Mouse (Mus musculus): ENCODE data around the gene Patl1. TPM values are rescaled to one million over a fixed set of nuclear protein-coding genes. Genes with fewer than 3 reads are reported as not detected.

The Patl1 gene
- polyA plus RNA-seq, 1 experiment = 17.6 TPM

DNA sequence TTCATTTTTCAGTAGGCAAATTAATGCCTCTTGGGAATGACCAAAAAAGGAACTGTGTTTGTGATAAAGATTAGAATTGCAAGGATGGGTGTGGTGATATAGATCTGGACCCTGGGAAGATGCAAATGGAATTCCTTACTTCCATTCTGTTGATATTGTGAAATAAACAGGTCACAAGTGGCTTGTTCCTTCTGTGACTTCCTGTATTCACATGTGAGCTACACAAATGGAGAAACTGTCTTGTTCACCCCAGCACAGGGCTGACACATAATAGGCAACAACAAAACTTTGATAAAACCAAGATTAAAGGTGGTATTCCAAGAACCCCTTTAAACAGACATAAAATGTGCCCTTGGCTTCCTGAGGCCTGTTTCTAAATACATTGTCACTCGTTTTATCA, 37.7 kb downstream of the Patl1 start:
- H3K4me1 ChIP-seq (ENCODE audit: control insufficient read depth, insufficient read depth, low read length) = no peaks in the 10 kb centered on the region
- H3K27ac ChIP-seq (ENCODE audit: insufficient read depth, low read depth, low read length) = no peak overlapping the region
- no peak for DNase-seq
- WGBS = 47% methylated on average over 1 of the region's 1 CpGs
- H3K27me3 ChIP-seq (replicated peaks; ENCODE audit: control insufficient read depth, insufficient read depth, low read length) = no peaks in the 10 kb centered on the region
- TF ChIP-seq POLR2A (IDR thresholded peaks at IDR 0.05; ENCODE audit: low read depth, low read length) = no peak
- no peak for TF ChIP-seq CTCF (conservative IDR thresholded peaks at IDR 0.05; ENCODE audit: insufficient read depth, insufficient read length, low read depth, low read length)
- no peaks in the 10 kb centered on the region for H3K36me3 ChIP-seq (ENCODE audit: control insufficient read depth, insufficient read depth, low read length)
- H3K4me3 ChIP-seq (ENCODE audit: insufficient read depth, low read depth, low read length) = no peak overlapping the region

DNA sequence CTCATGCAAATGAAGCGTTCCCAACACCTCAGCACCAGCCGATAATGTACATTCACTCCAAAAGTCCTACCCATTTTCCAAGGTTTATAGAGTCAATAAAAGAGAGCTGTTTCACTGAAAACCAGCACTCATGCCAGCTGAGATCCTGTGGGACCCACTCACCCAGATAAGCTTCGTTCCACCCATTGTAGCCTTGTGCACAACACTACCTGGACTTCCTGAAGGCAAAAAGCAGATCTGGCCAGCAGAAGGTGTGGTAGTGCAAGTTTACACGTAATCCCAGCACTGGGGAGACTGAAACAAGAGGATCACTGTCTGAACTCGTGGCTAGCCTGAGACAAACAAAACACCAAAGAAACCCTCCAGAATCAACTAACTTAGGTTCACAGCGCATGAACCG, 38.5 kb downstream of the Patl1 start:
- no peak for DNase-seq
- TF ChIP-seq CTCF (conservative IDR thresholded peaks at IDR 0.05; ENCODE audit: insufficient read depth, insufficient read length, low read depth, low read length) = no peak
- TF ChIP-seq POLR2A (IDR thresholded peaks at IDR 0.05; ENCODE audit: low read depth, low read length) = no peak
- Histone ChIP-seq H3K27ac (ENCODE audit: insufficient read depth, low read depth, low read length) (no peak overlapping the region), H3K4me1 (ENCODE audit: control insufficient read depth, insufficient read depth, low read length) (no peaks in the 10 kb centered on the region), H3K36me3 (ENCODE audit: control insufficient read depth, insufficient read depth, low read length) (no peaks in the 10 kb centered on the region), H3K4me3 (ENCODE audit: insufficient read depth, low read depth, low read length) (no peak overlapping the region), H3K27me3 (replicated peaks; ENCODE audit: control insufficient read depth, insufficient read depth, low read length) (no peaks in the 10 kb centered on the region)
- WGBS = 69% methylated on average over 7 of the region's 7 CpGs

DNA sequence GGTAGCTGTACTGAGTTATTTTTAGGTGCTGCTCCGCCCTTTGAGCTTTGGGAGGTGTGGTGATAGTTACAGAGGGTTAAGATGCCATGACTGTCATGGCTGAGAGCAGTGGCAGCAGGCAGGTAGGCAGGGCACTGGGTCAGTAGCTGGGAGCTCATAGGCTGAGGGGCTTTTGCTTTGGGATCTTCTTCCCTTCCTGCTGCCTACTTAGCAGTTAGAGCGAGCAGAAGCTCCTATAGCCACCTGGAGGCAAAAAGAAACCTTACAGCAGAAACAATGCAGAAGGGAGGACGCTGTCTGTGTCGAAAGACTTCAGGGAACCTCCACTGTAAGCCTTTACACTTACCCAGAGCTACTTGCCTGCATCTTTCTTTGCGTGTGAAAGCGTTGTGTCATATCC, 42.0 kb downstream of the Patl1 start:
- H3K4me1 ChIP-seq (ENCODE audit: control insufficient read depth, insufficient read depth, low read length) = no peaks in the 10 kb centered on the region

DNA sequence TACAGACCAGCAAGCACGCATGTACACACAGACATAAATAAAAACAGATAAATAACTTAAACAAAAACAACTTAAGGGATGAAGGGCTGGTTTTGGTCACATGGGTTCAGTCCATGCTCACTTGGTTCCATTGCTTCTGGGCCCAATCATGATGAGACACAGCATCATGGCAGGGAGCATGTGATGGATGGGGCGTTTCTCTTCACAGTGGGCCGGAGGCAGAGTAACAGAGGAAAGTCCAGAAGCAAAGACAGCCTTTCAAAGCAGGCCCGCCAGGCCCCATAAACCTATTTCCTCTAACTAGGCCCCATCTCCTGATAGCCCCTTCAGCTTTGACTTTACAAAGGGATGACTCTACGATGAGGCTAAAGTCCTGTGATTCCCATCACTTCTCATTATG, 44.4 kb downstream of the Patl1 start:
- WGBS = 75% methylated on average over 5 of the region's 5 CpGs
- no peak for DNase-seq
- no peak for TF ChIP-seq POLR2A (IDR thresholded peaks at IDR 0.05; ENCODE audit: low read depth, low read length)
- TF ChIP-seq CTCF (conservative IDR thresholded peaks at IDR 0.05; ENCODE audit: insufficient read depth, insufficient read length, low read depth, low read length) = no peak
- Histone ChIP-seq H3K27ac (ENCODE audit: insufficient read depth, low read depth, low read length) (no peak overlapping the region), H3K4me1 (ENCODE audit: control insufficient read depth, insufficient read depth, low read length) (no peaks in the 10 kb centered on the region), H3K4me3 (ENCODE audit: insufficient read depth, low read depth, low read length) (no peak overlapping the region), H3K36me3 (ENCODE audit: control insufficient read depth, insufficient read depth, low read length) (no peaks in the 10 kb centered on the region), H3K27me3 (replicated peaks; ENCODE audit: control insufficient read depth, insufficient read depth, low read length) (no peaks in the 10 kb centered on the region)

More for the DNA sequence above, 42.0 kb downstream of the Patl1 start:
- H3K36me3 ChIP-seq (ENCODE audit: control insufficient read depth, insufficient read depth, low read length) = no peaks in the 10 kb centered on the region
- TF ChIP-seq POLR2A (IDR thresholded peaks at IDR 0.05; ENCODE audit: low read depth, low read length) (no peak), CTCF (conservative IDR thresholded peaks at IDR 0.05; ENCODE audit: insufficient read depth, insufficient read length, low read depth, low read length) (no peak)
- H3K27ac ChIP-seq (ENCODE audit: insufficient read depth, low read depth, low read length) = no peak overlapping the region
- WGBS = 62% methylated on average over 6 of the region's 6 CpGs
- H3K4me3 ChIP-seq (ENCODE audit: insufficient read depth, low read depth, low read length) = no peak overlapping the region
- H3K27me3 ChIP-seq (replicated peaks; ENCODE audit: control insufficient read depth, insufficient read depth, low read length) = no peaks in the 10 kb centered on the region
- DNase-seq = no peak

DNA sequence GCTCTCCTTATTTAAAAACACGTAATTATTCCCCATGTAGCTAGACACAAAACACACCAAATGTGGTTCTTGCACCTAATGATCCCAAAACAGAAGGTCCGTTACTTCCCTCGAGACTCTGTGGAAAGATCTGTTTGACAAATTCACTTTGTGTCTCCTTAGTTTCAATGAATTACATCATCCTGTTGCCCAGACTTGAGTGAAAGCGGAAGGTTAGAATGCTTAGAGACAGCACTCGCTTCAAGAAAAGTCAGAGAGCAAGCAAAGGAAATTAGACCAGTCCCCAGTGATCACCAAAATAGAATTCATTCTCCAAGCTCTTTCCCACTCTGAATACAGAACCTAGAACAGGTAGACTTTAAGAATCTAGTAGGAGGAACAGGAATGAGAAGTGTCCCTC, 45.2 kb downstream of the Patl1 start:
- no peaks in the 10 kb centered on the region for H3K27me3 ChIP-seq (replicated peaks; ENCODE audit: control insufficient read depth, insufficient read depth, low read length)
- no peaks in the 10 kb centered on the region for H3K36me3 ChIP-seq (ENCODE audit: control insufficient read depth, insufficient read depth, low read length)
- 93% methylated on average over 5 of the region's 5 CpGs for whole genome bisulfite sequencing
- no peak overlapping the region for H3K4me3 ChIP-seq (ENCODE audit: insufficient read depth, low read depth, low read length)
- H3K4me1 ChIP-seq (ENCODE audit: control insufficient read depth, insufficient read depth, low read length) = no peaks in the 10 kb centered on the region
- TF ChIP-seq CTCF (conservative IDR thresholded peaks at IDR 0.05; ENCODE audit: insufficient read depth, insufficient read length, low read depth, low read length) (no peak), POLR2A (IDR thresholded peaks at IDR 0.05; ENCODE audit: low read depth, low read length) (no peak)
- no peak overlapping the region for H3K27ac ChIP-seq (ENCODE audit: insufficient read depth, low read depth, low read length)
- DNase-seq = no peak

DNA sequence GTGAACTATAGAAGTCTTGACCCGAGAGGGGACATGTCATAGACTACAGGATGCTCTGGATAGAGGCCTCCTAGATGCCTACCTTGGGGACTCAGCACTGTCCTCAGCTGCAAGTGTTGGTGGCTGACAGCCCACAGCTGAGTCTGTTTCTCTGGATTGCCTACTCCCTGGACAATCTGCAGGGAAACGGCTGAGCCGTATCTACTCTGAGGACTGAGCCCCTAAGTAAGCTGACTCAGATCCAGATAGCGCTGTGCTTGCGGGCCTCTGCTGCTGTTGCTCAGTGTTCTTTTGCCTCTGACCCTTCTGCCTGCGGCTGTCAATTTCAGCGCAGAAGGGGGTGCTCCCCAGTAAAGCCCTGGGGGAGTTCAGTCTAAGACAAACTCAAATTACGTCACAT, 45.6 kb downstream of the Patl1 start:
- Histone ChIP-seq H3K27ac (ENCODE audit: insufficient read depth, low read depth, low read length) (no peak overlapping the region), H3K36me3 (ENCODE audit: control insufficient read depth, insufficient read depth, low read length) (no peaks in the 10 kb centered on the region), H3K4me3 (ENCODE audit: insufficient read depth, low read depth, low read length) (no peak overlapping the region), H3K4me1 (ENCODE audit: control insufficient read depth, insufficient read depth, low read length) (no peaks in the 10 kb centered on the region), H3K27me3 (replicated peaks; ENCODE audit: control insufficient read depth, insufficient read depth, low read length) (no peaks in the 10 kb centered on the region)
- DNase-seq = no peak
- no peak for TF ChIP-seq POLR2A (IDR thresholded peaks at IDR 0.05; ENCODE audit: low read depth, low read length)
- no peak for TF ChIP-seq CTCF (conservative IDR thresholded peaks at IDR 0.05; ENCODE audit: insufficient read depth, insufficient read length, low read depth, low read length)
- WGBS = 83% methylated on average over 8 of the region's 8 CpGs

DNA sequence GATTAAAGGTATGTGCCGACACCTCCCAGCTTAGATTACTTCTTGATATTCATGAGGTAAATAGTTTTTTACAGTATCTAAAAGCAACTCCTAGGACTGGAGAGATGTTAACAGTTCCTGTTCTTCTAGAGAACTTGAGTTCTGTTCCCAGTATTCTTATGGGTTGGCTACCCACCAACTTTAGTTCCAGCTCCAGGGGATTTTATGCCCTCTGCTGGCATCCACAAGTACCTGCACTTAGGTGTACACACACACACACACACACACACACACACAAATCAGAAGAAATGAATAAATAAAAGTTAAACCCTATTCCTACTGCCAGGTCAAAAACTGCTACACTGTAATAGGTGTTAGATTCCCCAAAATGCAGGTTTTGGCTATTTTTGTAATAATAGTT, 52.1 kb downstream of the Patl1 start:
- no peak for DNase-seq
- H3K27ac ChIP-seq (ENCODE audit: insufficient read depth, low read depth, low read length) = no peak overlapping the region
- H3K36me3 ChIP-seq (ENCODE audit: control insufficient read depth, insufficient read depth, low read length) = no peaks in the 10 kb centered on the region
- no peak for TF ChIP-seq CTCF (conservative IDR thresholded peaks at IDR 0.05; ENCODE audit: insufficient read depth, insufficient read length, low read depth, low read length)
- TF ChIP-seq POLR2A (IDR thresholded peaks at IDR 0.05; ENCODE audit: low read depth, low read length) = no peak
- H3K4me3 ChIP-seq (ENCODE audit: insufficient read depth, low read depth, low read length) = no peak overlapping the region
- 100% methylated on average over 1 of the region's 1 CpGs for WGBS
- no peaks in the 10 kb centered on the region for H3K27me3 ChIP-seq (replicated peaks; ENCODE audit: control insufficient read depth, insufficient read depth, low read length)
- H3K4me1 ChIP-seq (ENCODE audit: control insufficient read depth, insufficient read depth, low read length) = peaks cover 5% of the 10 kb centered on the region
